Mouse (Mus musculus) forebrain, postnatal 0 days (tissue): ENCODE measurements at regions not wholly inside any gene's neighbourhood (a gene's known extent, or its start where the extent isn't known, plus 50 kb on each side); places are given as distances from the start of the nearest gene placed in this dataset.

Source experiments
- ATAC-seq: fragments of 200-750 bp; cut with Nextera tagmentation; 2 replicates; pipeline ENCODE4 v1.8.0; 2017; ENCODE audit warnings: mild to moderate bottlenecking, moderate library complexity
- DNase-seq: peaks from one replicate; pipeline ENCODE4 v3.0.0-alpha.2; 2015
- H3K27ac ChIP-seq: fragments of 300-500 bp; sonication (generic); 2 replicates; pipeline ENCODE4 v1.5.1; 2014; ENCODE audit warnings: low read depth, mild to moderate bottlenecking, antibody characterized with exemption, low read length, moderate library complexity, mixed read lengths
- H3K27me3 ChIP-seq: fragments of 300-500 bp; sonication (generic); 2 replicates; pipeline ENCODE4 v1.6.1; 2014; ENCODE audit warnings: mild to moderate bottlenecking, low read length, mixed read lengths; ENCODE audit not compliant: insufficient read depth
- H3K36me3 ChIP-seq: fragments of 300-500 bp; sonication (generic); 2 replicates; pipeline ENCODE4 v1.6.1; 2014; ENCODE audit warnings: mild to moderate bottlenecking, moderate library complexity; ENCODE audit not compliant: insufficient read depth
- H3K4me1 ChIP-seq: fragments of 300-500 bp; sonication (generic); 2 replicates; pipeline ENCODE4 v1.6.1; 2014; ENCODE audit warnings: antibody characterized with exemption; ENCODE audit not compliant: insufficient read depth
- H3K4me2 ChIP-seq: fragments of 300-500 bp; sonication (generic); 2 replicates; pipeline ENCODE4 v1.6.1; 2014; ENCODE audit warnings: low read depth, mild to moderate bottlenecking, moderate library complexity
- H3K4me3 ChIP-seq: fragments of 300-500 bp; sonication (generic); 2 replicates; pipeline ENCODE4 v1.5.1; 2014; ENCODE audit warnings: low read depth, low read length, mixed read lengths
- H3K9ac ChIP-seq: fragments of 300-500 bp; sonication (generic); 2 replicates; pipeline ENCODE4 v1.6.1; 2014; ENCODE audit warnings: mild to moderate bottlenecking
- H3K9me3 ChIP-seq: fragments of 300-500 bp; sonication (generic); 2 replicates; pipeline ENCODE4 v1.6.1; 2016; ENCODE audit warnings: low read length
- CTCF ChIP-seq: sonication (generic); IDR thresholded peaks from 2 replicates; pipeline ENCODE4 v1.5.1; 2016; ENCODE audit warnings: antibody characterized with exemption, control low read depth, low read depth
- WGBS: fragments of 180-500 bp; shearing (Covaris S2); extraction: QIAGEN DNeasy Blood & Tissue Kit; methylation state at CpG from one replicate; pipeline ENCODE4 v1.1.7; 2014; 5-methylcytosine and 5-hydroxymethylcytosine counted together

- H3K27me3 ChIP-seq, result no peaks in the 10 kb centered on the region
- ATAC-seq, result no peak
- no peak for TF ChIP-seq CTCF
- no peak overlapping the region for H3K4me3 ChIP-seq
- H3K9me3 ChIP-seq, result no peaks in the 10 kb centered on the region
- DNase-seq, result no peak
- H3K4me1 ChIP-seq, result no peaks in the 10 kb centered on the region
- H3K9ac ChIP-seq, result no peak overlapping the region
- no peak overlapping the region for H3K4me2 ChIP-seq
- 80% methylated on average over 2 of the region's 2 CpGs for WGBS
- H3K27ac ChIP-seq, result no peak overlapping the region
- H3K36me3 ChIP-seq, result no peaks in the 10 kb centered on the region
Observed at GRCm38 (mm10) chr8:37398957-37399356, 405.6 kb downstream of the AI429214 start.

- Histone ChIP-seq H3K36me3 (no peaks in the 10 kb centered on the region), H3K27me3 (no peaks in the 10 kb centered on the region), H3K9ac (no peak overlapping the region), H3K9me3 (no peaks in the 10 kb centered on the region), H3K4me3 (no peak overlapping the region), H3K27ac (no peak overlapping the region), H3K4me2 (no peak overlapping the region), H3K4me1 (no peaks in the 10 kb centered on the region)
- 88% methylated on average over 2 of the region's 2 CpGs for WGBS
- TF ChIP-seq CTCF, result no peak
- ATAC-seq, result no peak
- no peak for DNase-seq
Observed at GRCm38 (mm10) chr8:37422595-37422994, 429.2 kb downstream of the AI429214 start.

GRCm38 (mm10) chr8:37424588-37424987, 431.2 kb downstream of the AI429214 start:
- no peak for DNase-seq
- no peak overlapping the region for H3K4me2 ChIP-seq
- no peak for TF ChIP-seq CTCF
- no peaks in the 10 kb centered on the region for H3K4me1 ChIP-seq
- no peak overlapping the region for H3K27ac ChIP-seq
- no peaks in the 10 kb centered on the region for H3K9me3 ChIP-seq
- no peak overlapping the region for H3K9ac ChIP-seq
- no peaks in the 10 kb centered on the region for H3K36me3 ChIP-seq
- no peaks in the 10 kb centered on the region for H3K27me3 ChIP-seq
- ATAC-seq, result no peak
- H3K4me3 ChIP-seq, result no peak overlapping the region

GRCm38 (mm10) chr8:37428845-37429244, 435.4 kb downstream of the AI429214 start:
- no peak for ATAC-seq
- Histone ChIP-seq H3K27ac (no peak overlapping the region), H3K4me2 (no peak overlapping the region), H3K4me1 (no peaks in the 10 kb centered on the region), H3K9ac (no peak overlapping the region), H3K27me3 (no peaks in the 10 kb centered on the region), H3K36me3 (no peaks in the 10 kb centered on the region), H3K9me3 (no peaks in the 10 kb centered on the region), H3K4me3 (no peak overlapping the region)
- 57% methylated on average over 4 of the region's 4 CpGs for WGBS
- no peak for TF ChIP-seq CTCF
- no peak for DNase-seq

- Histone ChIP-seq H3K4me1 (no peaks in the 10 kb centered on the region), H3K36me3 (no peaks in the 10 kb centered on the region), H3K27ac (no peak overlapping the region), H3K9me3 (no peaks in the 10 kb centered on the region), H3K4me2 (no peak overlapping the region), H3K4me3 (no peak overlapping the region), H3K9ac (no peak overlapping the region), H3K27me3 (no peaks in the 10 kb centered on the region)
- DNase-seq, result no peak
- WGBS, result 55% methylated on average over 4 of the region's 4 CpGs
- no peak for TF ChIP-seq CTCF
- peak; percentile 43; the same call in 1 of the 2 replicates for ATAC-seq
Observed at GRCm38 (mm10) chr8:37460551-37461154, 467.2 kb downstream of the AI429214 start.

- Histone ChIP-seq H3K9ac (no peak overlapping the region), H3K4me2 (no peak overlapping the region), H3K27me3 (no peaks in the 10 kb centered on the region), H3K36me3 (no peaks in the 10 kb centered on the region), H3K4me1 (no peaks in the 10 kb centered on the region), H3K27ac (no peak overlapping the region), H3K9me3 (no peaks in the 10 kb centered on the region), H3K4me3 (no peak overlapping the region)
- DNase-seq (no peak), ATAC-seq (no peak)
- no peak for TF ChIP-seq CTCF
Observed at GRCm38 (mm10) chr8:37465651-37466050, 472.2 kb downstream of the AI429214 start.

- H3K4me1 ChIP-seq, result no peaks in the 10 kb centered on the region
- H3K9me3 ChIP-seq, result no peaks in the 10 kb centered on the region
- no peak overlapping the region for H3K9ac ChIP-seq
- WGBS, result 84% methylated on average over 1 of the region's 1 CpGs
- no peak overlapping the region for H3K4me3 ChIP-seq
- H3K27me3 ChIP-seq, result no peaks in the 10 kb centered on the region
- no peak overlapping the region for H3K4me2 ChIP-seq
- no peak for ATAC-seq
- no peak overlapping the region for H3K27ac ChIP-seq
- DNase-seq, result no peak
- H3K36me3 ChIP-seq, result no peaks in the 10 kb centered on the region
- TF ChIP-seq CTCF, result no peak
Observed at GRCm38 (mm10) chr8:37467656-37468055, 474.3 kb downstream of the AI429214 start.
